Mouse (Mus musculus) liver, embryonic 14.5 days (tissue): ENCODE measurements around the gene Kirrel3. TPM values are rescaled to one million over a fixed set of nuclear protein-coding genes. Genes with fewer than 3 reads are reported as not detected.

Experiments used
- ATAC-seq: fragments of 200-750 bp; cut with Nextera tagmentation; 2 replicates; pipeline ENCODE4 v1.8.0; 2017; ENCODE audit warnings: moderate number of reproducible peaks, mild to moderate bottlenecking, moderate library complexity; ENCODE audit not compliant: insufficient read depth
- DNase-seq, 3 experiments: peaks; one replicate each; pipeline ENCODE4 v3.0.0-alpha.2; 2012 to 2013; ENCODE audit warnings: low read depth in 3 of 3, low spot score in 3 of 3
- H3K27ac ChIP-seq: fragments of 300-500 bp; sonication (generic); 2 replicates; pipeline ENCODE4 v1.5.1; 2014; ENCODE audit warnings: moderate library complexity, mild to moderate bottlenecking, control low read depth, inconsistent platforms
- H3K27me3 ChIP-seq: fragments of 300-500 bp; sonication (generic); 2 replicates; pipeline ENCODE4 v1.6.1; 2014; ENCODE audit warnings: mild to moderate bottlenecking, low read length, moderate library complexity; ENCODE audit not compliant: control insufficient read depth, insufficient read depth
- H3K36me3 ChIP-seq: fragments of 300-500 bp; sonication (generic); replicated peaks from 2 replicates; pipeline ENCODE4 v1.6.1; 2014; ENCODE audit warnings: low read depth; ENCODE audit not compliant: control insufficient read depth, insufficient read depth
- H3K4me1 ChIP-seq, 2 experiments: fragments of 200-500 bp in 1 of 2; fragments of 300-500 bp in 1 of 2; sonication (generic) in 1 of 2; replicated peaks; 2 replicates each; pipeline ENCODE4 v1.6.1; 2012 to 2014; ENCODE audit warnings: antibody characterized with exemption in 1 of 2, inconsistent platforms in 1 of 2, low read length in 1 of 2; ENCODE audit not compliant: control insufficient read depth in 2 of 2, insufficient read depth in 2 of 2
- H3K4me2 ChIP-seq: fragments of 300-500 bp; sonication (generic); 2 replicates; pipeline ENCODE4 v1.6.1; 2014; ENCODE audit warnings: low read depth, mild to moderate bottlenecking, control low read depth, moderate library complexity
- H3K4me3 ChIP-seq, 2 experiments: fragments of 200-500 bp in 1 of 2; fragments of 300-500 bp in 1 of 2; sonication (generic) in 1 of 2; 2 replicates each; pipeline ENCODE4 v1.5.1; 2012 to 2014; ENCODE audit warnings: low read depth in 2 of 2, low read length in 2 of 2, mild to moderate bottlenecking in 2 of 2, control low read depth in 1 of 2, inconsistent platforms in 1 of 2, moderate library complexity in 1 of 2; ENCODE audit not compliant: insufficient read depth in 1 of 2
- H3K9ac ChIP-seq: fragments of 300-500 bp; sonication (generic); replicated peaks from 2 replicates; pipeline ENCODE4 v1.6.1; 2014; ENCODE audit warnings: mild to moderate bottlenecking, control low read depth, moderate library complexity
- H3K9me3 ChIP-seq: fragments of 300-500 bp; sonication (generic); 2 replicates; pipeline ENCODE4 v1.6.1; 2016; ENCODE audit warnings: low read length, mixed read lengths; ENCODE audit not compliant: control insufficient read depth
- CTCF ChIP-seq: IDR thresholded peaks from 2 replicates; pipeline ENCODE4 v1.5.1; 2016; ENCODE audit warnings: antibody characterized with exemption, low read depth, control low read depth
- EP300 ChIP-seq: IDR thresholded peaks from 2 replicates; pipeline ENCODE4 v1.6.1; 2016; ENCODE audit warnings: antibody characterized with exemption, low read depth
- WGBS: fragments of 180-500 bp; shearing (Covaris S2); extraction: QIAGEN DNeasy Blood & Tissue Kit; methylation state at CpG from one replicate; pipeline ENCODE4 v1.1.7; 2014; ENCODE audit not compliant: insufficient replicate concordance; 5-methylcytosine and 5-hydroxymethylcytosine counted together
- polyA plus RNA-seq, 2 experiments: library from polyadenylated mRNA; depleted of rRNA in 1 of 2; stranded (reverse) in 1 of 2; unstranded in 1 of 2; fragments of >200 nt; fragmentation: Nextera tagmentation in 1 of 2; extraction: Ambion mirVana in 1 of 2; gene quantifications; 2 replicates each; pipeline versions ENCODE4 v1.2.1 to v1.2.3; 2012 to 2014

The Kirrel3 gene
- polyA plus RNA-seq, 2 experiments, result 0.08 TPM; not detected in 1

- H3K27ac ChIP-seq, result no peak overlapping the region
- H3K36me3 ChIP-seq, result no peaks in the 10 kb centered on the region
- peaks cover 0 to 12% of the 10 kb centered on the region in 2 experiments; a peak in 2 of 4 replicates for H3K4me1 ChIP-seq
- TF ChIP-seq EP300, result no peak
- no peak for TF ChIP-seq CTCF
- 0 out of 2 replicates have a peak overlapping the region, but pooled peaks have one; percentile 2 for H3K9ac ChIP-seq
- H3K9me3 ChIP-seq, result no peaks in the 10 kb centered on the region
- ATAC-seq (no peak), DNase-seq (no peak)
- no peaks in the 10 kb centered on the region for H3K27me3 ChIP-seq
- no peak overlapping the region for H3K4me3 ChIP-seq
- WGBS, result 47% methylated on average over 2 of the region's 2 CpGs
- H3K4me2 ChIP-seq, result no peak overlapping the region
Measured at GRCm38 (mm10) chr9:35061446-35061845, 575.8 kb downstream of the Kirrel3 start.
